Mouse (Mus musculus) lung, embryonic 15.5 days (tissue): Measurements from ENCODE around the gene Sost. TPM values are rescaled to one million over a fixed set of nuclear protein-coding genes. Genes with fewer than 3 reads are reported as not detected.

Source experiments
- ATAC-seq: fragments of 200-750 bp; cut with Nextera tagmentation; 2 replicates; pipeline ENCODE4 v1.8.0; 2017; ENCODE audit warnings: moderate number of reproducible peaks, borderline replicate concordance; ENCODE audit not compliant: low FRiP score, low TSS enrichment; ENCODE audit errors: extremely low read depth
- H3K27ac ChIP-seq: fragments of 300-500 bp; sonication (generic); 2 replicates; pipeline ENCODE4 v1.5.1; 2015; ENCODE audit warnings: moderate library complexity, mild to moderate bottlenecking, inconsistent platforms
- H3K27me3 ChIP-seq: fragments of 300-500 bp; sonication (generic); 2 replicates; pipeline ENCODE4 v1.6.1; 2015; ENCODE audit warnings: inconsistent platforms
- H3K36me3 ChIP-seq: fragments of 300-500 bp; sonication (generic); 2 replicates; pipeline ENCODE4 v1.6.1; 2015; ENCODE audit warnings: inconsistent platforms
- H3K4me1 ChIP-seq: fragments of 300-500 bp; sonication (generic); 2 replicates; pipeline ENCODE4 v1.6.1; 2015; ENCODE audit warnings: inconsistent platforms
- H3K4me2 ChIP-seq: fragments of 300-500 bp; sonication (generic); 2 replicates; pipeline ENCODE4 v1.6.1; 2015; ENCODE audit warnings: inconsistent platforms, mild to moderate bottlenecking, moderate library complexity
- H3K4me3 ChIP-seq: fragments of 300-500 bp; sonication (generic); 2 replicates; pipeline ENCODE4 v1.5.1; 2015; ENCODE audit warnings: mild to moderate bottlenecking, inconsistent platforms
- H3K9ac ChIP-seq: fragments of 300-500 bp; sonication (generic); 2 replicates; pipeline ENCODE4 v1.6.1; 2015; ENCODE audit warnings: inconsistent platforms
- H3K9me3 ChIP-seq: fragments of 300-500 bp; sonication (generic); 2 replicates; pipeline ENCODE4 v1.6.1; 2016; ENCODE audit warnings: inconsistent platforms
- WGBS: fragments of 180-500 bp; shearing (Covaris S2); methylation state at CpG from one replicate; pipeline ENCODE4 v1.1.7; 2015; 5-methylcytosine and 5-hydroxymethylcytosine counted together
- polyA plus RNA-seq: library from polyadenylated mRNA; unstranded; fragments of >200 nt; fragmentation: Nextera tagmentation; extraction: Ambion mirVana; gene quantifications from 2 replicates; pipeline ENCODE4 v1.2.1, GENCODE M21; 2015

Sost gene
- polyA plus RNA-seq = 0.44 and 0.52 TPM in 2 replicates

DNA sequence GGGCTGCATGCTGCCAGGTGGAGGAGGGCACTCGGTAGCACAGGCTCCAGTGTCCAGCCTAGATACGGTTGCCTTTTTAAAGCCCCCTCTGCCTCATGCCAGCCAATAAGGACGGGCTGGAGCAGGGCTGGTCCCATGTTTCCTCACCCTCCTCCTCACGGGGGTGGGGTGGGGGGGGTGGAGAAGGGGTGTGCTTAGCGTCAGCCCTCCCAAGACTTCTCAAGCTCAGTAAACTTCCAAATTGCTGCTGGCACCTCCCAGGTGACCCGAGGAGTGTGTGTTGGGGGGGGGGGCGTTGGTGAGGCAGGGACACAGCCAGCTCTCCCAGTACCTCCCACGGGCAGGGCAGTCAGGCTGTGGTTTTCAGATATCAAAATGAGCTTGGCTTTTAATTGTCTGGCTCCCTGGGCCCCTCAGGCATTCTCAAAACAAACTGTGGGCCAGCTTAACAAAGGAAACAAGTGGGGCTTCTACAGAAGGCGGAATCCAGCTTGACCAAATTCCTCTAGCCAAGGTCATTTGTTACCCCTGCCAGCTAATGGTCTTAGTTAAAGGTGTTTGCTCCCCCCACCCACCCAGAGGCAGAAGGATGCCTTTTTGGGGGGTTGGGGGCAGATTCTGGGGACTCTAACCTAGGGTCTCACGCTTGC lies at the start of gene Sost:
Sost (minus strand) TSS at position 51 of the 650 bp plus-strand sequence.
- 19% methylated on average over 10 of the region's 10 CpGs for WGBS
- Histone ChIP-seq H3K4me2 (no peak within 1 kb of the TSS), H3K4me3 (no peak within 1 kb of the TSS), H3K36me3 (no peaks in the 10 kb centered on the region), H3K9me3 (no peaks in the 10 kb centered on the region), H3K9ac (no peak within 1 kb of the TSS), H3K27ac (no peak within 1 kb of the TSS), H3K4me1 (peaks cover 27% of the 10 kb centered on the region), H3K27me3 (peaks cover 62% of the 10 kb centered on the region)
- ATAC-seq = no peak

DNA sequence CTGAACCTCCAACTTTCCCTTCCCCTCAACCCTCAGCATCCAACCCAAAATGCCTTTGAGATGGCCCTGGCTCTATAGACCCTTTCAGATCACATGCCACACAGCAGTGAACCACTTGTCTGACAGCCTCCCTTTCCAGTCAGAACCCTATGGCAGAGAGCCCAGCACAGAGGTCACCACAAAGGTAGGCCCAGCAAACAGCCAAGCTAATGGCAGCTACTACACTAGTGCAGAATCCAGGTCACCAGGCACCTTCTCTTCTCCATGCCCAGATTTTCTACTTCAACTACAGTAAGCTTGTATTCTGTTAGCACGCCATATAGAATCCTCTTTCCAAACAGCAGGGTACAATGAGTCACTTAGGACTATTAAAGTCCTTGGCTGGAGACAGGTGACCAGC lies 49.3 kb upstream of the Sost start:
- no peaks in the 10 kb centered on the region for H3K36me3 ChIP-seq
- H3K4me3 ChIP-seq = no peak overlapping the region
- ATAC-seq = no peak
- H3K4me1 ChIP-seq = no peaks in the 10 kb centered on the region
- H3K27me3 ChIP-seq = no peaks in the 10 kb centered on the region
- no peak overlapping the region for H3K9ac ChIP-seq
- no peak overlapping the region for H3K4me2 ChIP-seq
- WGBS = 90% methylated on average over 1 of the region's 1 CpGs
- H3K9me3 ChIP-seq = no peaks in the 10 kb centered on the region
- no peak overlapping the region for H3K27ac ChIP-seq

DNA sequence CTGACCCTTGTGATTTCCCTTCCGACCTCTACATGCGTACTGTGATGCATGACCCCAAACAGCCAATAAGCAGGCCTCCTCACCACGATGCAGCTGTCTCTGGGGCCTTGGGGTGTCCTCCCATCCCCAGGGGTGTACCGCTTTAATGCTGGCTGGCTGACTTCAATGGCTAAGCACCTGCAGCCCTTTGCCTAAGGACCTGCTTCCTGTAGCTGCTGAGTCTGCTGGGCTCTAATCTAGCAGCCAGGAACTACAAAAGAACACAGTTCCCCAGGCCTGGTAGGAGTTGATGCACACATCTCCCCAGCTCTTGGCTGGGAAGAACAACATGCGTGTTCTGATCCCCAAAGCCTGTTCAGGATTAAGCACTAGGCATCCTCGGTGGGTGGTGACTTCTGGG lies 48.7 kb upstream of the Sost start:
- Histone ChIP-seq H3K4me1 (no peaks in the 10 kb centered on the region), H3K27ac (no peak overlapping the region), H3K27me3 (no peaks in the 10 kb centered on the region), H3K4me2 (no peak overlapping the region), H3K9me3 (no peaks in the 10 kb centered on the region), H3K36me3 (no peaks in the 10 kb centered on the region), H3K4me3 (no peak overlapping the region), H3K9ac (no peak overlapping the region)
- 69% methylated on average over 6 of the region's 6 CpGs for WGBS
- ATAC-seq = no peak

DNA sequence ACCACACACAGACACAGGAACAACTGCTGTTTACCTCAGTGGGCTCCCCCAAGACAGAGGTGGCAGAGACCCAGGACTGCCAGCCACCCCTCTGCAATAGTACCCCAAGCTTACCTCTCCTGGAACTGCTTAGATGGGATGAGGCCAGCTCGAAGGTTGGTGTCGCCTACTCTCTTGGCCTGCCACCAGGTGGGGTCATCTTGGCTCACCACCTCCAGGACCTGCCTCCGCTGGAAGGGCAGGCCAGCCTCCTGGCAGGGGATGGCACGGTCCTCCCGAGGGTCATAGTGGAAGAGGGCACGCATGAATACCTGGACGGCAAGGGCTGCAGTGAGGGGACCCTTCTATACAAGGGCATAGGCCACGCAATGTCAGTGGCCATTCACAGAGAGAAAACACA lies 46.4 kb upstream of the Sost start:
- no peak overlapping the region for H3K27ac ChIP-seq
- no peak overlapping the region for H3K4me3 ChIP-seq
- H3K4me1 ChIP-seq = peaks cover 4% of the 10 kb centered on the region; the same call in 1 of the 2 replicates
- H3K9ac ChIP-seq = no peak overlapping the region
- 78% methylated on average over 8 of the region's 8 CpGs for WGBS
- no peak overlapping the region for H3K4me2 ChIP-seq
- H3K36me3 ChIP-seq = no peaks in the 10 kb centered on the region
- no peak for ATAC-seq
- H3K27me3 ChIP-seq = no peaks in the 10 kb centered on the region
- H3K9me3 ChIP-seq = no peaks in the 10 kb centered on the region

DNA sequence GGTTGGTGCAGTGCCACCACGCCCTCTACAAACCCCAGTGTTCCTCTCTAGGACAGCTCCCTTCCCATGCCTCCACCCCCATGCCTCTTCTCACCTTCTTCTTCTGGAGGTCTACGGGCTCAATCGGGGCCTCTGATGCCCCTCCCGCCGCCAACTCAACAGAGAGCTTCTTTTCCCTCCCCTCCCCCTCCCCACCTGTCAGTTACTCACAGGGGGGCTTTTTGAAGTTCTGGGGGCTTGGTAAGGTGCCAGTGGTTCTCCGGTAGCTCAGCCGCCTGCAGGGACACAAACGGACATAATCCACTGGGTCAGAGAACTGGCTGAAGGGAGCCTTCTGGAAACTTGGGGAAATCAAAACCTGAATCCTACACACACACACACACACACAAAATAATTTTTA lies 44.7 kb upstream of the Sost start:
- 68% methylated on average over 8 of the region's 8 CpGs for WGBS
- Histone ChIP-seq H3K27ac (no peak overlapping the region), H3K4me1 (peaks cover 4% of the 10 kb centered on the region; the same call in 1 of the 2 replicates), H3K36me3 (no peaks in the 10 kb centered on the region), H3K9me3 (no peaks in the 10 kb centered on the region), H3K9ac (no peak overlapping the region), H3K4me2 (no peak overlapping the region), H3K27me3 (no peaks in the 10 kb centered on the region), H3K4me3 (no peak overlapping the region)
- ATAC-seq = no peak

DNA sequence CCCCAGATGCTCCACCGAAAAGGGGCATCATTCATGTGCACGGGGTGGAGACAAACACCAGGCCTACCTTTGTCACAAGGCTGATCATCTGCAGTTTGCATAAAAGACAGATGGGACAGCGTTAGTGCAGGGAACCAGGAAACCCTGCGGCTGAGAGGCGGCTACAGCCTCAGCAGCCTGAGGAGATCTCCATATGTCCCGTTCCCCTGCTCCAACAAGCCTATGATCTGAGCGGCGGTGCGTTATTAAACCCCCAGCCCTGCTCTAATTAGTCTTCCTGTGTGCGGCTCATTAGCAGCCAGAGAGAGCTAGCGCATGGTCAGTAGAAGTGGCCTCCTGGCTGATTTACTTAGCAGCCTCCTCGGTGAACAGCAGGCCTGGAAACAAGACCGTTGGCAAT lies 43.3 kb upstream of the Sost start:
- Histone ChIP-seq H3K9me3 (no peaks in the 10 kb centered on the region), H3K4me3 (no peak overlapping the region), H3K36me3 (no peaks in the 10 kb centered on the region), H3K27ac (no peak overlapping the region), H3K4me1 (peaks cover 4% of the 10 kb centered on the region; the same call in 1 of the 2 replicates), H3K27me3 (no peaks in the 10 kb centered on the region), H3K4me2 (no peak overlapping the region), H3K9ac (no peak overlapping the region)
- ATAC-seq = no peak
- WGBS = 82% methylated on average over 13 of the region's 13 CpGs

DNA sequence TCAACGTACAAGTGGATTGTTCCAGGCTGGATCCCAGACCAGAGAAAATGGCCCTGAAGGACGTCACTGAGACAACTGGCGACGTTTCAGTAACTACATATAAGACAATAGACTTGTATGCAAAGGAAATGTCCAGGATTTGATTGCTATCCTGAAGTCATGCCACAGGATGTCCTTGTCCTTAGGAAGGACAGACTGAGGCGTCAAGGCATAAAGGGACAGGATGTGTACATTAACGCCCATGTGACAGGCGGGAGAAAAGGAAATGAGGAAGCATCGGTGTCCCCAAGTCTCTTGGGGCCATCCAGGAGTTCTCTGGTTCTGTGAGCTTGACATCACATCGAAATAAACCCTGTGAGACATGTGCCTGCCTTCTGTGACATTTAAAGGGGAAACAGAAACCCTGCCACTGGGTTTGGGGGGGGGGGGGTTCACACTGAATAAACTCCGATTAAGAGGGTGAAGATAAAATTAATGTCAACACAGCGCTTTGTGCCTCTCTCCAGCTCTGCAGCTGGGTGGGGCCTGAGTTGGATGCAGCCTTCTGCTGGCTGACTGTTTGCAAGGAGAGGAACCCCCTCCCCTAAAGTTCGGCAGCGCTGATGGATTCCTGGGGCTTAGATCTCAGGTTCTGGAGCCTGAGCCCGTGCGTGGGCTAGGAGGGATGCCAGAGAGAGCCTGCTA lies 42.3 kb upstream of the Sost start:
- no peak for ATAC-seq
- no peak overlapping the region for H3K4me3 ChIP-seq
- H3K27ac ChIP-seq = 0 out of 2 replicates have a peak overlapping the region, but pooled peaks have one; percentile 2
- WGBS = 44% methylated on average over 15 of the region's 15 CpGs
- peaks cover 4% of the 10 kb centered on the region; the same call in 1 of the 2 replicates for H3K4me1 ChIP-seq
- H3K27me3 ChIP-seq = no peaks in the 10 kb centered on the region
- H3K4me2 ChIP-seq = no peak overlapping the region
- H3K9ac ChIP-seq = no peak overlapping the region
- H3K36me3 ChIP-seq = no peaks in the 10 kb centered on the region
- H3K9me3 ChIP-seq = no peaks in the 10 kb centered on the region

DNA sequence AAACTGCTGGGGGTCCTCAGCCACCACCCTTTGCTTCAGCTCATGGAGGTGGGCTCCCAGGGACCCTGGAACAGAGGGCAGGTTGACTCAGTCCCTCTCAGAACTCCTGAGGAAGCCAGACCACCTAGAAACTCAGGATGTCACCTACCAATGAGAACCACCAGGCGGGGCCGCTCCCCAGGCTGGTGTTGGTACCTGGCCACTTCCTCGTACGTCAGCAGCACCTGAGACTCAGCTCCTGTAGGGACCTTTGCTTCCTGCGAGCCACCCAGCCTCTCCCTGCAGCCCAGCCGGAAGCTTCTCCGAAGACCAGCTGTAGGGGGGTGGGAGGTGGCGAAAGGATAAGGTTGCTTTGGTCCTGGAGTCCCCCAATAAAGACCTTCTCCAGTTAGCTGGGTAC lies 41.6 kb upstream of the Sost start:
- Histone ChIP-seq H3K9ac (no peak overlapping the region), H3K27me3 (no peaks in the 10 kb centered on the region), H3K4me3 (no peak overlapping the region), H3K36me3 (no peaks in the 10 kb centered on the region), H3K4me1 (peaks cover 4% of the 10 kb centered on the region; the same call in 1 of the 2 replicates), H3K9me3 (no peaks in the 10 kb centered on the region), H3K27ac (no peak overlapping the region), H3K4me2 (no peak overlapping the region)
- no peak for ATAC-seq
- WGBS = 82% methylated on average over 8 of the region's 8 CpGs

DNA sequence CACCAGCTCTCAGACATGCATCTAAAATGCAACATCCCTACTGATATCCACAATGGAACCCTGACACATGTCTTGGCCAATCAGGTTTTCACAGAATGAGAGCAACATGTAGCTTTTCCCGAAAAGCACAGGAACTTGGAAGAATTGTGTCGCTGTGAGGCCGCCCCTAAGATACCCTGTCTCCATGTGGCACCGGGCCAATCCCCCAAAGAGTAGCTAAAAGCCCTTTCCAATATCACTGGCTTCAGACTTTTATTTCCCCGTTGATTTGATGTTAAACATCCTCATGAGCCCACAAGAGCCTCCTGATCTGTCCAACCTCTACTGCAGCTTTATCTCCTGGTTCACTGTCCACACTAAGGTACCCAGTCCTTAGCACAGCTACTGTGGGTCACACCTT lies 39.9 kb upstream of the Sost start:
- H3K4me3 ChIP-seq = no peak overlapping the region
- 75% methylated on average over 5 of the region's 5 CpGs for WGBS
- ATAC-seq = no peak

DNA sequence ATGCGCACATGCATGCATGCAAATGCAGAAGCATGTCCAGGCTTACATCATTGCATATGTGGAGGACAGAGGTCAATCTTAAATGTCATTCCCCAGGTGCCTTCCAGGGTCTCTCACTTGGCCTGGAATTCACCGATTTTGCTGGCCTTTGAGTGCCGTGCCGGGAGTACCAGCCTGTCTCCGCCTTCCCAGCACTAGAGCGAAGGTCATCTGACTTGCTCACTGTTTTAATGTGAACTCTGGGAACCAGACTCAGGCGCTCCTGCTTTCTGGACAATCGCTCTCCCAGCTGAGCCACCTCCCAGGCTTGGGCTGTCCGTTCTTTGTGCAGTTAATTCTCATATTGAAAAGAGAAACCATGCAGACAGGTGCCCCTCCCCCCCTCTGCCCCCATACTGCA lies 39.5 kb upstream of the Sost start:
- Histone ChIP-seq H3K4me2 (no peak overlapping the region), H3K27me3 (no peaks in the 10 kb centered on the region), H3K4me3 (no peak overlapping the region), H3K4me1 (peaks cover 4% of the 10 kb centered on the region; the same call in 1 of the 2 replicates), H3K9ac (no peak overlapping the region), H3K27ac (no peak overlapping the region), H3K36me3 (no peaks in the 10 kb centered on the region), H3K9me3 (no peaks in the 10 kb centered on the region)
- WGBS = 81% methylated on average over 9 of the region's 9 CpGs
- ATAC-seq = no peak

More for the DNA sequence above, 39.9 kb upstream of the Sost start:
- no peaks in the 10 kb centered on the region for H3K27me3 ChIP-seq
- no peak overlapping the region for H3K9ac ChIP-seq
- no peaks in the 10 kb centered on the region for H3K9me3 ChIP-seq
- H3K27ac ChIP-seq = no peak overlapping the region
- peaks cover 4% of the 10 kb centered on the region; the same call in 1 of the 2 replicates for H3K4me1 ChIP-seq
- no peaks in the 10 kb centered on the region for H3K36me3 ChIP-seq
- H3K4me2 ChIP-seq = no peak overlapping the region

DNA sequence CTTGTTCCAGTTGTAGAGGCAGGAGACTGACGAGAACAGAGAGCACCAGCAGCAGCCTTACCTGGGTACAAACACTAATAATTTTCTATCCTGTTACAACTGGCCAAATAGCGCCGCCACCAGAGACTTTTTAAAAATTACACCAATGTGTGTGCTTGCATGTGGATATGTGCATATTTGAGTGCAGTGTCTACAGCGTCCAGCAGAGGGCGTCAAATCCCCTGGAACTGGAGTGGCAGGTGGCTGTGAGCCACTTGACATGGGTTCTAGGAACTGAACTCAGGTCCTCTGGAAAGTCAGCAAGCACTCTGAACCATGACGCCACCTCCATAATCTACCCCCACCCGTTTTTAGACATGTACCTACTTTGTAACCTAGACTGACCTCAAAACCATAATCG lies 37.4 kb upstream of the Sost start:
- Histone ChIP-seq H3K27me3 (no peaks in the 10 kb centered on the region), H3K27ac (no peak overlapping the region), H3K36me3 (no peaks in the 10 kb centered on the region), H3K4me2 (no peak overlapping the region), H3K9ac (no peak overlapping the region), H3K4me1 (peaks cover 2% of the 10 kb centered on the region; the same call in 1 of the 2 replicates), H3K4me3 (no peak overlapping the region), H3K9me3 (no peaks in the 10 kb centered on the region)
- WGBS = 90% methylated on average over 8 of the region's 8 CpGs
- ATAC-seq = no peak

DNA sequence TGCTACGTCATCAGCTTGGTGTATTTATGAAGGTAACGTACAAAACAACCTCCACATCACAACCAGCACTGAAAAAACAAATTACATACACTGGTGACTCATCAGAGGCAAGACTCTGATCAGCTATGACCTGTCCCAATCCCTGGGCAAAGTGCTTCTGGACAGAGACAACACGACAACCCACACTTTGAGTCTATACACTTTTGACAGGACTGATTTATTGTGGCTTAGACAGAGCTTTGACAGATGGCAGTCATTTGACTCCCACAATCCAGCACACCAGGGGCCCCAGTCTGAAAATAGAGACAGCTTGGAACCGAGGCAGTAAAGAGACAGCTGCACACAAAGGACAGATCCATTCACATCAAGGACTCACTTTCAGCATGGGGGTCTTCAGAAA lies 32.7 kb upstream of the Sost start:
- no peak for ATAC-seq
- Histone ChIP-seq H3K27ac (no peak overlapping the region), H3K36me3 (no peaks in the 10 kb centered on the region), H3K4me2 (no peak overlapping the region), H3K4me3 (no peak overlapping the region), H3K9me3 (no peaks in the 10 kb centered on the region), H3K9ac (no peak overlapping the region), H3K4me1 (no peaks in the 10 kb centered on the region), H3K27me3 (no peaks in the 10 kb centered on the region)
- 59% methylated on average over 4 of the region's 4 CpGs for WGBS
